Mouse (Mus musculus): Measurements from ENCODE around the gene Mef2b. TPM values are rescaled to one million over a fixed set of nuclear protein-coding genes. Genes with fewer than 3 reads are reported as not detected.

The Mef2b gene
- polyA plus RNA-seq, 1 experiment from 2014 or later = 0.53 TPM

- Histone ChIP-seq H3K36me3 (0 out of 2 replicates have a peak, but pooled peaks cover 2% of the 10 kb centered on the region), H3K27me3 (ENCODE audit: insufficient read depth, poor library complexity, severe bottlenecking) (peaks cover 24% of the 10 kb centered on the region), H3K4me1 (peaks cover 34% of the 10 kb centered on the region), H3K4me3 (no peak overlapping the region), H3K9me3 (no peaks in the 10 kb centered on the region), H3K27ac (no peak overlapping the region; the same call in 1 of the 2 replicates)
- DNase-seq (ENCODE audit: low spot score) = no peak
- 86% methylated on average over 7 of the region's 7 CpGs for WGBS
These were observed 31.7 kb downstream of the Mef2b start for GRCm38 (mm10) chr8:70171240-70171639.

GRCm38 (mm10) chr8:70172043-70172681, 32.7 kb downstream of the Mef2b start, which contains the start of gene Tmem161a:
Tmem161a (plus strand) TSS chr8:70172356.
- Histone ChIP-seq H3K4me1 (peaks cover 25% of the 10 kb centered on the region), H3K4me3 (peak within 1 kb of the TSS; percentile 82), H3K27ac (peak within 1 kb of the TSS; percentile 91), H3K36me3 (peaks cover 12% of the 10 kb centered on the region), H3K27me3 (ENCODE audit: insufficient read depth, poor library complexity, severe bottlenecking) (peaks cover 15% of the 10 kb centered on the region), H3K9me3 (no peaks in the 10 kb centered on the region)
- WGBS = 3% methylated on average over 27 of the region's 27 CpGs
- peak; percentile 97 for DNase-seq (ENCODE audit: low spot score)

- WGBS = 82% methylated on average over 5 of the region's 5 CpGs
- H3K27me3 ChIP-seq (ENCODE audit: insufficient read depth, poor library complexity, severe bottlenecking) = peaks cover 3% of the 10 kb centered on the region; the same call in 1 of the 2 replicates
- H3K27ac ChIP-seq = 0 out of 2 replicates have a peak overlapping the region, but pooled peaks have one; percentile 56
- H3K9me3 ChIP-seq = no peaks in the 10 kb centered on the region
- peaks cover 21% of the 10 kb centered on the region for H3K36me3 ChIP-seq
- no peak for DNase-seq (ENCODE audit: low spot score)
- H3K4me1 ChIP-seq = peaks cover 24% of the 10 kb centered on the region
- H3K4me3 ChIP-seq = peak overlapping the region; percentile 82; the same call in 1 of the 2 replicates
These were observed 33.8 kb downstream of the Mef2b start for GRCm38 (mm10) chr8:70173320-70173719.

GRCm38 (mm10) chr8:70174079-70174478, 34.6 kb downstream of the Mef2b start:
- H3K27ac ChIP-seq = peak overlapping the region; percentile 56; the same call in 1 of the 2 replicates
- 55% methylated on average over 7 of the region's 7 CpGs for WGBS

GRCm38 (mm10) chr8:70178231-70178630, 38.7 kb downstream of the Mef2b start:
- Histone ChIP-seq H3K27me3 (ENCODE audit: insufficient read depth, poor library complexity, severe bottlenecking) (no peaks in the 10 kb centered on the region), H3K27ac (no peak overlapping the region), H3K36me3 (peaks cover 61% of the 10 kb centered on the region), H3K4me1 (peaks cover 32% of the 10 kb centered on the region), H3K4me3 (no peak overlapping the region), H3K9me3 (no peaks in the 10 kb centered on the region)
- WGBS = 91% methylated on average over 2 of the region's 2 CpGs
- DNase-seq (ENCODE audit: low spot score) = no peak

More at GRCm38 (mm10) chr8:70174079-70174478, 34.6 kb downstream of the Mef2b start:
- Histone ChIP-seq H3K27me3 (ENCODE audit: insufficient read depth, poor library complexity, severe bottlenecking) (no peaks in the 10 kb centered on the region), H3K9me3 (no peaks in the 10 kb centered on the region), H3K36me3 (peaks cover 29% of the 10 kb centered on the region), H3K4me3 (peak overlapping the region; percentile 42), H3K4me1 (peaks cover 24% of the 10 kb centered on the region)
- no peak for DNase-seq (ENCODE audit: low spot score)

GRCm38 (mm10) chr8:70179082-70179481, 39.6 kb downstream of the Mef2b start:
- Histone ChIP-seq H3K27ac (no peak overlapping the region), H3K4me1 (peaks cover 25% of the 10 kb centered on the region), H3K36me3 (peaks cover 63% of the 10 kb centered on the region), H3K4me3 (no peak overlapping the region), H3K27me3 (ENCODE audit: insufficient read depth, poor library complexity, severe bottlenecking) (no peaks in the 10 kb centered on the region), H3K9me3 (no peaks in the 10 kb centered on the region)
- WGBS = 94% methylated on average over 4 of the region's 4 CpGs
- no peak for DNase-seq (ENCODE audit: low spot score)

GRCm38 (mm10) chr8:70181212-70181902, 41.8 kb downstream of the Mef2b start:
- DNase-seq (ENCODE audit: low spot score) = no peak
- Histone ChIP-seq H3K9me3 (no peaks in the 10 kb centered on the region), H3K27ac (no peak overlapping the region), H3K4me1 (peaks cover 19% of the 10 kb centered on the region), H3K4me3 (no peak overlapping the region), H3K36me3 (peaks cover 60% of the 10 kb centered on the region), H3K27me3 (ENCODE audit: insufficient read depth, poor library complexity, severe bottlenecking) (no peaks in the 10 kb centered on the region; the same call in 1 of the 2 replicates)
- 70% methylated on average over 16 of the region's 16 CpGs for WGBS

GRCm38 (mm10) chr8:70181903-70182252, 42.4 kb downstream of the Mef2b start:
- Histone ChIP-seq H3K4me3 (no peak overlapping the region), H3K4me1 (peaks cover 21% of the 10 kb centered on the region), H3K27me3 (ENCODE audit: insufficient read depth, poor library complexity, severe bottlenecking) (no peaks in the 10 kb centered on the region; the same call in 1 of the 2 replicates), H3K9me3 (no peaks in the 10 kb centered on the region), H3K27ac (no peak overlapping the region), H3K36me3 (peaks cover 59% of the 10 kb centered on the region)
- no peak for DNase-seq (ENCODE audit: low spot score)
- 39% methylated on average over 2 of the region's 2 CpGs for WGBS

- DNase-seq (ENCODE audit: low spot score) = no peak
- Histone ChIP-seq H3K4me1 (peaks cover 21% of the 10 kb centered on the region), H3K27ac (no peak overlapping the region), H3K4me3 (no peak overlapping the region), H3K9me3 (no peaks in the 10 kb centered on the region), H3K36me3 (peaks cover 51% of the 10 kb centered on the region), H3K27me3 (ENCODE audit: insufficient read depth, poor library complexity, severe bottlenecking) (peaks cover under 1% of the 10 kb centered on the region; the same call in 1 of the 2 replicates)
- WGBS = 84% methylated on average over 4 of the region's 4 CpGs
These were observed 43.7 kb downstream of the Mef2b start for GRCm38 (mm10) chr8:70183194-70183593.

GRCm38 (mm10) chr8:70188707-70189106, 49.2 kb downstream of the Mef2b start:
- H3K4me1 ChIP-seq = peaks cover 16% of the 10 kb centered on the region
- DNase-seq (ENCODE audit: low spot score) = no peak
- no peak overlapping the region for H3K27ac ChIP-seq
- H3K27me3 ChIP-seq (ENCODE audit: insufficient read depth, poor library complexity, severe bottlenecking) = peaks cover 13% of the 10 kb centered on the region
- 63% methylated on average over 7 of the region's 7 CpGs for WGBS
- H3K9me3 ChIP-seq = no peaks in the 10 kb centered on the region
- peaks cover 22% of the 10 kb centered on the region; the same call in 1 of the 2 replicates for H3K36me3 ChIP-seq
- H3K4me3 ChIP-seq = no peak overlapping the region

- DNase-seq (ENCODE audit: low spot score) = no peak
- no peak overlapping the region for H3K4me3 ChIP-seq
- peaks cover 16% of the 10 kb centered on the region; the same call in 1 of the 2 replicates for H3K27me3 ChIP-seq (ENCODE audit: insufficient read depth, poor library complexity, severe bottlenecking)
- H3K4me1 ChIP-seq = peaks cover 25% of the 10 kb centered on the region
- peaks cover 14% of the 10 kb centered on the region; the same call in 1 of the 2 replicates for H3K36me3 ChIP-seq
- no peaks in the 10 kb centered on the region for H3K9me3 ChIP-seq
- no peak overlapping the region for H3K27ac ChIP-seq
- 67% methylated on average over 5 of the region's 5 CpGs for WGBS
These were observed 53.7 kb downstream of the Mef2b start for GRCm38 (mm10) chr8:70193238-70193637.

GRCm38 (mm10) chr8:70194191-70194590, 54.7 kb downstream of the Mef2b start:
- 82% methylated on average over 3 of the region's 3 CpGs for WGBS
- no peak for DNase-seq (ENCODE audit: low spot score)
- no peaks in the 10 kb centered on the region for H3K9me3 ChIP-seq
- H3K36me3 ChIP-seq = peaks cover 6% of the 10 kb centered on the region; the same call in 1 of the 2 replicates
- H3K27me3 ChIP-seq (ENCODE audit: insufficient read depth, poor library complexity, severe bottlenecking) = peaks cover 9% of the 10 kb centered on the region; the same call in 1 of the 2 replicates
- H3K27ac ChIP-seq = no peak overlapping the region
- H3K4me3 ChIP-seq = no peak overlapping the region
- H3K4me1 ChIP-seq = peaks cover 25% of the 10 kb centered on the region

GRCm38 (mm10) chr8:70195762-70196161, 56.3 kb downstream of the Mef2b start:
- Histone ChIP-seq H3K27ac (no peak overlapping the region), H3K4me1 (peaks cover 31% of the 10 kb centered on the region), H3K4me3 (no peak overlapping the region), H3K27me3 (ENCODE audit: insufficient read depth, poor library complexity, severe bottlenecking) (peaks cover 8% of the 10 kb centered on the region; the same call in 1 of the 2 replicates), H3K36me3 (peaks cover 3% of the 10 kb centered on the region; the same call in 1 of the 2 replicates), H3K9me3 (no peaks in the 10 kb centered on the region)
- WGBS = 76% methylated on average over 2 of the region's 2 CpGs
- DNase-seq (ENCODE audit: low spot score) = no peak

All from heart, embryonic 10.5 days (tissue).